Mouse (Mus musculus): ENCODE data around the gene Kntc1. TPM values are rescaled to one million over a fixed set of nuclear protein-coding genes. Genes with fewer than 3 reads are reported as not detected.

The Kntc1 gene
- total RNA-seq, 2 experiments from 2014 or later, result 0.68 to 1.1 TPM

- intact Hi-C loops (cut with DNase I), result no loop called here
- no peak; the same call in none of the 2 replicates for TF ChIP-seq CTCF (IDR thresholded peaks at IDR 0.05)
- peak; percentile 39 to 55 for DNase-seq (ENCODE audit: extremely low spot score in 1 of 2, low spot score in 2 of 2)
- Histone ChIP-seq H3K27ac (peak overlapping the region; percentile 55), H3K4me3 (peak overlapping the region; percentile 26; the same call in 1 of the 2 replicates)
These were observed 69.5 kb downstream of the Kntc1 start for GRCm38 (mm10) chr5:123818941-123819577.

GRCm38 (mm10) chr5:123820501-123821263 is 71.2 kb downstream of the Kntc1 start:
- Histone ChIP-seq H3K4me3 (no peak overlapping the region), H3K27ac (no peak overlapping the region)
- peak; percentile 29 for TF ChIP-seq CTCF (IDR thresholded peaks at IDR 0.05)
- intact Hi-C loops (cut with DNase I), result loop anchor here (5.0 kb wide), 1 partner anchor 73 kb away; the partner anchor contains the start of genes Kntc1 and Rsrc2
- DNase-seq (ENCODE audit: extremely low spot score in 1 of 2, low spot score in 2 of 2), result no peak

- H3K27ac ChIP-seq, result no peak overlapping the region
- intact Hi-C loops (cut with DNase I), result loop anchor here (5.0 kb wide), 1 partner anchor 74 kb away; the partner anchor contains the start of genes Kntc1 and Rsrc2
- DNase-seq (ENCODE audit: extremely low spot score in 1 of 2, low spot score in 2 of 2), result no peak
- TF ChIP-seq CTCF (IDR thresholded peaks at IDR 0.05), result no peak
- H3K4me3 ChIP-seq, result no peak overlapping the region
These were observed 71.7 kb downstream of the Kntc1 start for GRCm38 (mm10) chr5:123821264-123821571.

GRCm38 (mm10) chr5:123822706-123823105 is 73.2 kb downstream of the Kntc1 start:
- intact Hi-C loops (cut with DNase I), result loop anchor here (5.0 kb wide), 1 partner anchor 75 kb away; the partner anchor contains the start of genes Kntc1 and Rsrc2
- no peak for TF ChIP-seq CTCF (IDR thresholded peaks at IDR 0.05)
- no peak for DNase-seq (ENCODE audit: extremely low spot score in 1 of 2, low spot score in 2 of 2)
- no peak overlapping the region for H3K4me3 ChIP-seq
- H3K27ac ChIP-seq, result no peak overlapping the region

GRCm38 (mm10) chr5:123827659-123828091 is 78.2 kb downstream of the Kntc1 start:
- H3K4me3 ChIP-seq, result no peak overlapping the region
- intact Hi-C loops (cut with DNase I), result loop anchor here (2.0 to 5.0 kb wide), 2 partner anchors 79 to 170 kb away; partner anchors contain the start of gene Denr
- no peak overlapping the region for H3K27ac ChIP-seq
- peak; percentile 56 for TF ChIP-seq CTCF (IDR thresholded peaks at IDR 0.05)
- peak in 1 of 2 experiments; percentile 24 for DNase-seq (ENCODE audit: extremely low spot score in 1 of 2, low spot score in 2 of 2)

GRCm38 (mm10) chr5:123832309-123832708 is 82.8 kb downstream of the Kntc1 start:
- DNase-seq (ENCODE audit: extremely low spot score in 1 of 2, low spot score in 2 of 2), result no peak
- intact Hi-C loops (cut with DNase I), result no loop called here
- TF ChIP-seq CTCF (IDR thresholded peaks at IDR 0.05), result no peak
- H3K27ac ChIP-seq, result no peak overlapping the region
- H3K4me3 ChIP-seq, result no peak overlapping the region

- Histone ChIP-seq H3K27ac (no peak overlapping the region), H3K4me3 (no peak overlapping the region)
- intact Hi-C loops (cut with DNase I), result no loop called here
- DNase-seq (ENCODE audit: extremely low spot score in 1 of 2, low spot score in 2 of 2), result no peak
- no peak for TF ChIP-seq CTCF (IDR thresholded peaks at IDR 0.05)
These were observed 85.3 kb downstream of the Kntc1 start for GRCm38 (mm10) chr5:123834836-123835235.

GRCm38 (mm10) chr5:123837371-123837770 is 87.9 kb downstream of the Kntc1 start:
- Histone ChIP-seq H3K4me3 (no peak overlapping the region), H3K27ac (no peak overlapping the region)
- no peak for DNase-seq (ENCODE audit: extremely low spot score in 1 of 2, low spot score in 2 of 2)
- no peak for TF ChIP-seq CTCF (IDR thresholded peaks at IDR 0.05)
- intact Hi-C loops (cut with DNase I), result no loop called here

GRCm38 (mm10) chr5:123842221-123842934 is 92.9 kb downstream of the Kntc1 start:
- no peak for DNase-seq (ENCODE audit: extremely low spot score in 1 of 2, low spot score in 2 of 2)
- H3K4me3 ChIP-seq, result no peak overlapping the region
- no peak overlapping the region for H3K27ac ChIP-seq
- intact Hi-C loops (cut with DNase I), result no loop called here
- TF ChIP-seq CTCF (IDR thresholded peaks at IDR 0.05), result no peak

GRCm38 (mm10) chr5:123842935-123843282 is 93.4 kb downstream of the Kntc1 start:
- Histone ChIP-seq H3K27ac (no peak overlapping the region), H3K4me3 (no peak overlapping the region)
- no peak for TF ChIP-seq CTCF (IDR thresholded peaks at IDR 0.05)
- intact Hi-C loops (cut with DNase I), result no loop called here
- no peak for DNase-seq (ENCODE audit: extremely low spot score in 1 of 2, low spot score in 2 of 2)

- DNase-seq (ENCODE audit: extremely low spot score in 1 of 2, low spot score in 2 of 2), result no peak
- intact Hi-C loops (cut with DNase I), result no loop called here
These were observed 94.3 kb downstream of the Kntc1 start for GRCm38 (mm10) chr5:123843816-123844215.

GRCm38 (mm10) chr5:123844316-123844715 is 94.8 kb downstream of the Kntc1 start:
- no peak for DNase-seq (ENCODE audit: extremely low spot score in 1 of 2, low spot score in 2 of 2)
- Histone ChIP-seq H3K27ac (no peak overlapping the region), H3K4me3 (no peak overlapping the region)
- TF ChIP-seq CTCF (IDR thresholded peaks at IDR 0.05), result no peak
- intact Hi-C loops (cut with DNase I), result no loop called here

More at GRCm38 (mm10) chr5:123843816-123844215, 94.3 kb downstream of the Kntc1 start:
- no peak for TF ChIP-seq CTCF (IDR thresholded peaks at IDR 0.05)
- Histone ChIP-seq H3K27ac (no peak overlapping the region), H3K4me3 (no peak overlapping the region)

All from left cerebral cortex, adult 2 months (tissue).